Mouse (Mus musculus) regulatory T cell (primary cell): Measurements from ENCODE around the gene Rad9b.
"Not testable (repeated sequence)": the region's sequence is repeated elsewhere in the genome, so short reads cannot be mapped to it uniquely, and the experiment has no call there.

ENCODE experiments used
- in situ Hi-C: fragments of 300-600 bp; cut with MboI, MseI; formaldehyde crosslinking; loops from one replicate; pipeline ENCODE4 v1.15.1; 2025; ENCODE audit warnings: high pct_unique_total_duplicates

Rad9b gene

GRCm38 (mm10) chr5:122371591-122372191 lies 17.7 kb upstream of the Rad9b start, which contains the start of gene Gpn3:
Gene Gpn3 (plus strand): TSS chr5:122371876.
- in situ Hi-C loops, result loop anchor here (25.0 kb wide), 1 partner anchor 534 kb away; the partner anchor contains the start of genes Pheta1 and Sh2b3

- in situ Hi-C loops, result loop anchor here (25.0 kb wide), 1 partner anchor 517 kb away; the partner anchor contains the start of genes Pheta1 and Sh2b3
Observed at GRCm38 (mm10) chr5:122354492-122355067, 547 bp upstream of the Rad9b start.

GRCm38 (mm10) chr5:122345777-122346176 lies 8.3 kb downstream of the Rad9b start:
- in situ Hi-C loops, result no loop called here

- in situ Hi-C loops, result no loop called here
Observed at GRCm38 (mm10) chr5:122344260-122344659, 9.8 kb downstream of the Rad9b start.

GRCm38 (mm10) chr5:122343768-122344167 lies 10.3 kb downstream of the Rad9b start:
- in situ Hi-C loops, result no loop called here

GRCm38 (mm10) chr5:122342874-122343273 lies 11.2 kb downstream of the Rad9b start:
- in situ Hi-C loops, result no loop called here

- in situ Hi-C loops, result no loop called here
Observed at GRCm38 (mm10) chr5:122336554-122337294, 17.3 kb downstream of the Rad9b start.

- in situ Hi-C loops, result loop anchor here (5.0 kb wide), 1 partner anchor 77 kb away; no protein-coding TSS in a partner anchor
Observed at GRCm38 (mm10) chr5:122334682-122335081, 19.4 kb downstream of the Rad9b start.

- in situ Hi-C loops, result loop anchor here (5.0 kb wide), 1 partner anchor 73 kb away; no protein-coding TSS in a partner anchor
Observed at GRCm38 (mm10) chr5:122330269-122330668, 23.8 kb downstream of the Rad9b start.

- in situ Hi-C loops, result no loop called here
Observed at GRCm38 (mm10) chr5:122327283-122327682, 26.8 kb downstream of the Rad9b start.

- in situ Hi-C loops, result no loop called here
Observed at GRCm38 (mm10) chr5:122325477-122325876, 28.6 kb downstream of the Rad9b start.

- in situ Hi-C loops, result no loop called here
Observed at GRCm38 (mm10) chr5:122324608-122325431, 29.2 kb downstream of the Rad9b start.

- in situ Hi-C loops, result no loop called here
Observed at GRCm38 (mm10) chr5:122323523-122323922, 30.5 kb downstream of the Rad9b start.

- in situ Hi-C loops, result no loop called here
Observed at GRCm38 (mm10) chr5:122320205-122320781, 33.7 kb downstream of the Rad9b start.

GRCm38 (mm10) chr5:122319474-122320204 lies 34.4 kb downstream of the Rad9b start:
- in situ Hi-C loops, result no loop called here

GRCm38 (mm10) chr5:122318976-122319375 lies 35.1 kb downstream of the Rad9b start:
- in situ Hi-C loops, result not testable (repeated sequence)

GRCm38 (mm10) chr5:122318100-122318499 lies 35.9 kb downstream of the Rad9b start:
- in situ Hi-C loops, result no loop called here

GRCm38 (mm10) chr5:122317329-122318045 lies 36.5 kb downstream of the Rad9b start:
- in situ Hi-C loops, result no loop called here

- in situ Hi-C loops, result no loop called here
Observed at GRCm38 (mm10) chr5:122314966-122315667, 38.9 kb downstream of the Rad9b start.
